Mouse (Mus musculus) Muller cell, postnatal 12 days (primary cell): ENCODE results near the gene Fam180a.

Source experiments
- DNase-seq: peaks from one replicate; pipeline ENCODE4 v3.0.0-alpha.2; 2015; ENCODE audit errors: inconsistent ontology term

Gene Fam180a

GRCm38 (mm10) chr6:35265580-35266278 is 60.2 kb downstream of the Fam180a start:
- DNase-seq, result no peak
